In the genomic region with DNA sequence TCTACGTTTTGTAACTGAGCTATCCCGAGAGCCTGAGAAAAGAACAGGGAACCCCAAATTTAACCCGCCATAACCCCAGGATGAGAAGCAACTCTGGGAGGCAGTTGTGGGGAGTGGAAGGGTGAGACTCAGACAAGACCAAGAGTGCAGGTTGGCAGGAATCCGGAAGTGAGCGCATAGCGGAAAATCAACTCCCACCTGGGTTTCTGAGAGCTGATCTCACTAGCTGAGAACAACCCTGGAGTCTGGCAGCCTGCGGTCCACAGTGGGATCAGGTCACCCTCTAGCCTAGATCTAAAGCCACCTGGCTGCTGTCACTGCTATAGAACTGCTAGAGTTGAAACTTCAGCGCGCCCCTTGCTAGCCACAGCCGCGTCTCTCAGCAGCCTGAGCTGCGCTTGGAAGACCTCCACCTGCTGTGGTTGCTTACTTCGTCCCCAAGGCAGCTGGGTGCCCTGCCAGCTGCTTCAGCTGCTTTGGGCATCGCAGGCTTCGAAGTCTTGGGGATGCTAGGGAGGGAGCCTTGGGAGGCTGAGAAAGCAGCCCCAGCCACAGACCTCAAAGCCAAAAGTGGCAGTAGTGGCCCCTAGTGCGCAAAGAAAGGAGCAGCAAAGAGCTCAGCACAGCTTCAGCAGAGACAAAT, we compare ENCODE assay signal across 8 mouse cellular contexts. TPM values are rescaled to one million over a fixed set of nuclear protein-coding genes. Genes with fewer than 3 reads are reported as not detected.
A peak's percentile ranks its signal among the peaks of the same experiment; 100 is the strongest.
DNase-seq lines count a peak whose midpoint lies in the region; ATAC-seq and TF ChIP-seq lines count a peak whose summit lies in the region.

No protein-coding gene starts in this region.

- peak overlapping the region; percentile 95 for H3K4me2 ChIP-seq in forebrain, embryonic 11.5 days (ENCODE audit: low read depth, low read length, severe bottlenecking)
- H3K4me2 ChIP-seq in limb, embryonic 13.5 days (replicated peaks) = peak overlapping the region; percentile 96
- peak overlapping the region; percentile 88 for H3K4me2 ChIP-seq in midbrain, embryonic 13.5 days (replicated peaks)
- peak overlapping the region; percentile 97 for H3K4me2 ChIP-seq in stomach, embryonic 14.5 days (replicated peaks; ENCODE audit: low read depth, low read length)

- peak; percentile 16 for ATAC-seq in forebrain, embryonic 11.5 days (replicated peaks; ENCODE audit: low FRiP score)
- peak; percentile 44 to 51 for ATAC-seq in hematopoietic stem cell, adult 5-6 weeks (replicated peaks in 1 of 2; ENCODE audit: insufficient read depth in 1 of 2, low FRiP score in 2 of 2, low TSS enrichment in 1 of 2, low read depth in 1 of 2, poor library complexity in 2 of 2, severe bottlenecking in 2 of 2)
- peak; percentile 42 for ATAC-seq in limb, embryonic 13.5 days (ENCODE audit: low FRiP score, low read depth)
- ATAC-seq in midbrain, embryonic 13.5 days = peak; percentile 49
- peak; percentile 35 for ATAC-seq in stomach, embryonic 14.5 days (ENCODE audit: insufficient number of reproducible peaks, insufficient read depth, low FRiP score, low read depth)

- peak overlapping the region; percentile 94 for H3K27ac ChIP-seq in bone marrow macrophage, adult 2 months (ENCODE audit: insufficient read depth, low read depth, low read length)
- peak overlapping the region; percentile 81 for H3K27ac ChIP-seq in forebrain, embryonic 11.5 days (ENCODE audit: low read depth, low read length)
- peak overlapping the region; percentile 98 for H3K27ac ChIP-seq in limb, embryonic 13.5 days
- H3K27ac ChIP-seq in midbrain, embryonic 13.5 days = peak overlapping the region; percentile 77
- peak overlapping the region; percentile 99 for H3K27ac ChIP-seq in stomach, embryonic 14.5 days (ENCODE audit: low read length)

- no peak for TF ChIP-seq POLR2A in bone marrow macrophage, adult 2 months (IDR thresholded peaks at IDR 0.05; ENCODE audit: borderline replicate concordance, low read depth, low read length)

- peak overlapping the region; percentile 75 for H3K9ac ChIP-seq in forebrain, embryonic 11.5 days (ENCODE audit: low read length)
- peak overlapping the region; percentile 76 for H3K9ac ChIP-seq in limb, embryonic 13.5 days
- peak overlapping the region; percentile 68 for H3K9ac ChIP-seq in midbrain, embryonic 13.5 days (replicated peaks)
- peak overlapping the region; percentile 73 for H3K9ac ChIP-seq in stomach, embryonic 14.5 days (replicated peaks; ENCODE audit: low read depth, low read length)

- H3K36me3 ChIP-seq in forebrain, embryonic 11.5 days (ENCODE audit: control insufficient read depth, insufficient read depth, low read length) = no peaks in the 10 kb centered on the region
- H3K36me3 ChIP-seq in limb, embryonic 13.5 days = no peaks in the 10 kb centered on the region
- H3K36me3 ChIP-seq in midbrain, embryonic 13.5 days = no peaks in the 10 kb centered on the region
- H3K36me3 ChIP-seq in stomach, embryonic 14.5 days (ENCODE audit: control insufficient read depth, insufficient read depth, low read length) = no peaks in the 10 kb centered on the region

- WGBS in forebrain, embryonic 11.5 days = under 1% methylated on average over 16 of the region's 16 CpGs
- under 1% methylated on average over 16 of the region's 16 CpGs for WGBS in limb, embryonic 13.5 days
- WGBS in midbrain, embryonic 13.5 days = under 1% methylated on average over 16 of the region's 16 CpGs
- under 1% methylated on average over 16 of the region's 16 CpGs for whole genome bisulfite sequencing in stomach, embryonic 14.5 days

- peaks cover 39% of the 10 kb centered on the region for H3K4me1 ChIP-seq in bone marrow macrophage, adult 2 months (ENCODE audit: control insufficient read depth, insufficient read depth, low read length)
- H3K4me1 ChIP-seq in forebrain, embryonic 11.5 days (replicated peaks; ENCODE audit: control insufficient read depth, insufficient read depth, low read length) = peaks cover 11% of the 10 kb centered on the region; the same call in 1 of the 2 replicates
- peaks cover 31% of the 10 kb centered on the region for H3K4me1 ChIP-seq in limb, embryonic 13.5 days
- H3K4me1 ChIP-seq in midbrain, embryonic 13.5 days (replicated peaks) = peaks cover 29% of the 10 kb centered on the region
- H3K4me1 ChIP-seq in stomach, embryonic 14.5 days (ENCODE audit: control insufficient read depth, insufficient read depth, low read length) = peaks cover 8% of the 10 kb centered on the region

- no peaks in the 10 kb centered on the region for H3K27me3 ChIP-seq in forebrain, embryonic 11.5 days (ENCODE audit: control insufficient read depth, insufficient read depth, low read length)
- no peaks in the 10 kb centered on the region for H3K27me3 ChIP-seq in limb, embryonic 13.5 days
- no peaks in the 10 kb centered on the region for H3K27me3 ChIP-seq in midbrain, embryonic 13.5 days
- no peaks in the 10 kb centered on the region for H3K27me3 ChIP-seq in stomach, embryonic 14.5 days (ENCODE audit: control insufficient read depth, insufficient read depth, low read length)

- DNase-seq in embryo, embryonic 10 days (ENCODE audit: low spot score) = peak; percentile 66
- no peak for DNase-seq in embryo, embryonic 9.5 days (ENCODE audit: extremely low spot score)
- DNase-seq in forebrain, embryonic 11.5 days (ENCODE audit: low spot score) = peak; percentile 71

- TF ChIP-seq CTCF in bone marrow macrophage, adult 2 months (IDR thresholded peaks at IDR 0.05; ENCODE audit: low read depth, low read length) = no peak

- H3K4me3 ChIP-seq in bone marrow macrophage, adult 2 months (ENCODE audit: insufficient read depth, low read length) = peak overlapping the region; percentile 56
- peak overlapping the region; percentile 41 for H3K4me3 ChIP-seq in forebrain, embryonic 11.5 days (ENCODE audit: low read depth, low read length)
- H3K4me3 ChIP-seq in limb, embryonic 13.5 days = peak overlapping the region; percentile 49
- H3K4me3 ChIP-seq in midbrain, embryonic 13.5 days (replicated peaks) = peak overlapping the region; percentile 45
- peak overlapping the region; percentile 45 for H3K4me3 ChIP-seq in stomach, embryonic 14.5 days (ENCODE audit: low read depth, low read length)

- no peaks in the 10 kb centered on the region for H3K9me3 ChIP-seq in forebrain, embryonic 11.5 days (ENCODE audit: control insufficient read depth, low read length)
- H3K9me3 ChIP-seq in limb, embryonic 13.5 days = no peaks in the 10 kb centered on the region
- H3K9me3 ChIP-seq in midbrain, embryonic 13.5 days = no peaks in the 10 kb centered on the region
- no peaks in the 10 kb centered on the region for H3K9me3 ChIP-seq in stomach, embryonic 14.5 days (ENCODE audit: control insufficient read depth, low read depth, low read length)

RNA-seq across cellular contexts. Expression of a gene that starts 10.0 kb away (rescaled TPM):
- polyA plus RNA-seq in bone marrow macrophage, adult 2 months (2012; ENCODE audit: insufficient read depth, insufficient read length, missing spikeins) = 3,849 and 4,223 TPM in 2 replicates
- polyA plus RNA-seq in forebrain, embryonic 11.5 days (2014; fragmentation: Nextera tagmentation; extraction: Ambion mirVana) = 889 and 1,020 TPM in 2 replicates
- total RNA-seq in hematopoietic stem cell, adult 5-6 weeks (2017) = 893 and 1,274 TPM in 2 replicates
- 1,027 and 1,051 TPM in 2 replicates for polyA plus RNA-seq in limb, embryonic 13.5 days (2015; fragmentation: Nextera tagmentation; extraction: Ambion mirVana)
- 876 and 886 TPM in 2 replicates for polyA plus RNA-seq in midbrain, embryonic 13.5 days (2015; fragmentation: Nextera tagmentation; extraction: Ambion mirVana)
- polyA plus RNA-seq in stomach, embryonic 14.5 days (2014; fragmentation: Nextera tagmentation; extraction: Ambion mirVana) = 1,351 and 1,352 TPM in 2 replicates

RNA-seq across cellular contexts. Expression of a gene that starts 48.0 kb away (rescaled TPM):
- polyA plus RNA-seq in bone marrow macrophage, adult 2 months (2012; ENCODE audit: insufficient read depth, insufficient read length, missing spikeins) = 26.8 and 33.3 TPM in 2 replicates
- polyA plus RNA-seq in forebrain, embryonic 11.5 days (2014; fragmentation: Nextera tagmentation; extraction: Ambion mirVana) = 9.2 and 9.4 TPM in 2 replicates
- 23.5 and 30.9 TPM in 2 replicates for total RNA-seq in hematopoietic stem cell, adult 5-6 weeks (2017)
- polyA plus RNA-seq in limb, embryonic 13.5 days (2015; fragmentation: Nextera tagmentation; extraction: Ambion mirVana) = 4.9 and 5.3 TPM in 2 replicates
- polyA plus RNA-seq in midbrain, embryonic 13.5 days (2015; fragmentation: Nextera tagmentation; extraction: Ambion mirVana) = 9.4 and 11.8 TPM in 2 replicates
- 4.5 and 5.3 TPM in 2 replicates for polyA plus RNA-seq in stomach, embryonic 14.5 days (2014; fragmentation: Nextera tagmentation; extraction: Ambion mirVana)
